Mouse (Mus musculus) C2C12 (cell line): ENCODE measurements at regions not wholly inside any gene's neighbourhood (a gene's known extent, or its start where the extent isn't known, plus 50 kb on each side); places are given as distances from the start of the nearest gene placed in this dataset.

Experiments used
- H3K27me3 ChIP-seq: one replicate; pipeline ENCODE4 v1.6.1; 2011; ENCODE audit not compliant: control insufficient read depth, insufficient read depth, insufficient read length
- H3K36me3 ChIP-seq: one replicate; pipeline ENCODE4 v1.6.1; 2011; ENCODE audit not compliant: control insufficient read depth, insufficient read depth
- H3K4me3 ChIP-seq: one replicate; pipeline ENCODE4 v1.5.1; 2011; ENCODE audit warnings: mild to moderate bottlenecking, control low read depth; ENCODE audit not compliant: poor library complexity, insufficient read depth, severe bottlenecking
- H3K79me2 ChIP-seq: one replicate; pipeline ENCODE4 v1.6.1; 2011; ENCODE audit not compliant: control insufficient read depth, insufficient read depth
- H3K79me3 ChIP-seq: one replicate; pipeline ENCODE4 v1.6.1; 2011; ENCODE audit warnings: low read depth, control low read depth
- H3ac ChIP-seq: one replicate; pipeline ENCODE3; 2011; ENCODE audit warnings: low read depth; ENCODE audit not compliant: control insufficient read depth, insufficient read length
- CEBPB ChIP-seq: IDR thresholded peaks from one replicate; pipeline ENCODE4 v1.6.1; 2011; ENCODE audit warnings: low read depth, mild to moderate bottlenecking, control low read depth, moderate library complexity
- CTCF ChIP-seq: IDR thresholded peaks from one replicate; pipeline ENCODE4 v1.5.1; 2011; ENCODE audit not compliant: control insufficient read depth, insufficient read depth, insufficient read length
- FOSL1 ChIP-seq: IDR thresholded peaks from one replicate; pipeline ENCODE4 v1.8.0; 2011; ENCODE audit warnings: mild to moderate bottlenecking, low read length; ENCODE audit not compliant: poor library complexity, insufficient read depth, severe bottlenecking
- MAX ChIP-seq: IDR thresholded peaks from one replicate; pipeline ENCODE4 v1.6.1; 2011; ENCODE audit warnings: mild to moderate bottlenecking, control low read depth
- MYOD1 ChIP-seq: IDR thresholded peaks from one replicate; pipeline ENCODE4 v1.6.1; 2011; ENCODE audit warnings: low read depth; ENCODE audit not compliant: control insufficient read depth, insufficient read length
- MYOG ChIP-seq: IDR thresholded peaks from one replicate; pipeline ENCODE4 v1.6.1; 2011; ENCODE audit not compliant: control insufficient read depth, insufficient read length; ENCODE audit errors: extremely low read depth
- USF1 ChIP-seq: IDR thresholded peaks from one replicate; pipeline ENCODE4 v1.6.1; 2011; ENCODE audit warnings: low read depth, mild to moderate bottlenecking, control low read depth, moderate library complexity

GRCm38 (mm10) chr10:37683101-37683500 lies 544.4 kb upstream of the Marcks start:
- Histone ChIP-seq H3K79me2 (no peaks in the 10 kb centered on the region), H3K79me3 (no peaks in the 10 kb centered on the region), H3ac (no peak overlapping the region), H3K36me3 (no peaks in the 10 kb centered on the region), H3K4me3 (no peak overlapping the region), H3K27me3 (no peaks in the 10 kb centered on the region)
- TF ChIP-seq USF1 (no peak), CEBPB (no peak), CTCF (no peak)

GRCm38 (mm10) chr10:37680601-37681000 lies 541.9 kb upstream of the Marcks start:
- H3K27me3 ChIP-seq, result no peaks in the 10 kb centered on the region

GRCm38 (mm10) chr10:37677826-37678225 lies 539.1 kb upstream of the Marcks start:
- Histone ChIP-seq H3ac (no peak overlapping the region), H3K79me3 (no peaks in the 10 kb centered on the region), H3K4me3 (no peak overlapping the region), H3K36me3 (no peaks in the 10 kb centered on the region), H3K79me2 (no peaks in the 10 kb centered on the region), H3K27me3 (no peaks in the 10 kb centered on the region)
- TF ChIP-seq FOSL1 (no peak), CTCF (no peak), MAX (no peak), CEBPB (no peak), USF1 (no peak), MYOG (no peak), MYOD1 (no peak)

More at GRCm38 (mm10) chr10:37680601-37681000, 541.9 kb upstream of the Marcks start:
- H3K79me2 ChIP-seq, result no peaks in the 10 kb centered on the region
- no peaks in the 10 kb centered on the region for H3K79me3 ChIP-seq
- H3K36me3 ChIP-seq, result no peaks in the 10 kb centered on the region
- TF ChIP-seq MYOD1 (no peak), CTCF (no peak), MAX (no peak), FOSL1 (no peak), MYOG (no peak), CEBPB (no peak), USF1 (no peak)
- no peak overlapping the region for H3ac ChIP-seq
- no peak overlapping the region for H3K4me3 ChIP-seq

- no peaks in the 10 kb centered on the region for H3K36me3 ChIP-seq
- no peaks in the 10 kb centered on the region for H3K27me3 ChIP-seq
- no peaks in the 10 kb centered on the region for H3K79me2 ChIP-seq
- no peak overlapping the region for H3ac ChIP-seq
- H3K4me3 ChIP-seq, result no peak overlapping the region
- H3K79me3 ChIP-seq, result no peaks in the 10 kb centered on the region
- TF ChIP-seq USF1 (no peak), MYOD1 (no peak), MAX (no peak), MYOG (no peak), CTCF (no peak), CEBPB (no peak), FOSL1 (no peak)
Observed at GRCm38 (mm10) chr10:37668827-37669226, 530.1 kb upstream of the Marcks start.

GRCm38 (mm10) chr10:37667031-37667745 lies 528.5 kb upstream of the Marcks start:
- no peak for TF ChIP-seq MYOD1
- no peak for TF ChIP-seq CTCF
- no peak for TF ChIP-seq FOSL1
- TF ChIP-seq MAX, result no peak
- no peak for TF ChIP-seq MYOG
- no peak for TF ChIP-seq CEBPB
- no peak for TF ChIP-seq USF1
- Histone ChIP-seq H3K27me3 (no peaks in the 10 kb centered on the region), H3K79me2 (no peaks in the 10 kb centered on the region), H3ac (no peak overlapping the region), H3K36me3 (no peaks in the 10 kb centered on the region), H3K79me3 (no peaks in the 10 kb centered on the region), H3K4me3 (no peak overlapping the region)

- Histone ChIP-seq H3K36me3 (no peaks in the 10 kb centered on the region), H3ac (no peak overlapping the region), H3K79me3 (no peaks in the 10 kb centered on the region), H3K27me3 (no peaks in the 10 kb centered on the region), H3K79me2 (no peaks in the 10 kb centered on the region), H3K4me3 (no peak overlapping the region)
- TF ChIP-seq CTCF (no peak), FOSL1 (no peak), CEBPB (no peak), MYOG (no peak), MYOD1 (no peak), MAX (no peak), USF1 (no peak)
Observed at GRCm38 (mm10) chr10:37666535-37666934, 527.8 kb upstream of the Marcks start.
